Mouse (Mus musculus): ENCODE measurements around the gene Fzd5.

DNA sequence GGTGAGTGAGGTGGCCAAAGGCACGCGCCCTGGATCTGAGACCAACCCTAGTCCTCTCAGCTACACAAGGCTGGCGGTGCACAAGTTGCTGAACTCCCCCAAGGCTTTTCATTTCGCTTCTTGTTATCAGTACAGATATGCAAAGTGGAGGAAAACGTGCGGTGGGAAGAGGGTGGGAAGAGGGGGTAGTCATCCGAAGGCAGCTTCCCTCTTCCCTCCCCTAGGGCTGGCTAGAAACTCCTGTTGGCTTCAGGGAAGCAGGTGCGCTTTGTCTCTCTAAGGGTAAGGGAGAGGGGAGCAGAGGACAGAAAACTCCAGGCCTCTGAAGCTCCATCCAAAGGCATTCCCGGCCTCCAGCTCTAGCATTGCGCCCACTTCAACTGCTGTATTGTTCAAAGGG, 5.4 kb downstream of the Fzd5 start:
- TF ChIP-seq POLR2A (IDR thresholded peaks at IDR 0.05; ENCODE audit: insufficient read depth, low read depth, low read length) (no peak), CTCF (IDR thresholded peaks at IDR 0.05; ENCODE audit: insufficient read depth, low read depth, low read length) (no peak)

All from olfactory bulb, adult 2 months (tissue).